Comparison of ENCODE assay signal across 7 mouse cellular contexts in the genomic region with DNA sequence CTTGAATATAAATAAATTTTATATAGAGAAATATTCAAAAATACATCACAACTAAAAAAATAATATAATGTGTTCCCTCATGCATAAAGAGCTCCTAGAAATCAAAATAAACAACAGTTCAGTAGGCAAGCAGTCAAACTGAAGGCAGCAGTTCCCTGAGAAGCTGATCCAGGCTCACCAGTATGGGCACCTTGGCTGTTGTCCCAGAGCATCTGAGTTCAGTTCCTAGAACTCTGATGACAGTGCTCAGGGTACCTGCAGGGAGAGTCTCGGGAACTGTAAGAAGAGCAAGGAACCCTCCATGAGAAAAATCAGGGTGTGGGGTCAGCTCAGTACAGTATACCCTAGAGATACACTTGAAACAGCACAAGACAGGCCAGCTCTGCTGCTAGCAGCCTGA.
"Had no signal": no experiment of that assay in that cellular context is flagged by ENCODE, and none has a peak within 500 bp of the region (broad histone marks: within the 10 kb centered on the region; RNA-seq: fewer than 3 reads in every experiment).

No protein-coding gene starts in this region.

- DNase-seq: kidney, adult 9 months; kidney, postnatal 36 days; lung, adult 2 months; lung, postnatal 4 days; right cerebral cortex, postnatal 4 days; spleen, adult 18-20 months; thymus, postnatal 36 days had no signal
